Mouse (Mus musculus) liver, postnatal 0 days (tissue): Measurements from ENCODE around the gene Ppp1r9a.

Experiments
- CTCF ChIP-seq: sonication (generic); IDR thresholded peaks from 2 replicates; pipeline ENCODE4 v1.5.1; 2016; ENCODE audit warnings: antibody characterized with exemption, low read depth
- EP300 ChIP-seq: IDR thresholded peaks from 2 replicates; pipeline ENCODE4 v1.6.1; 2016; ENCODE audit warnings: antibody characterized with exemption, low read depth, mild to moderate bottlenecking

- no peak for TF ChIP-seq CTCF
- TF ChIP-seq EP300, result no peak
Measured at GRCm38 (mm10) chr6:4940639-4941038, 37.9 kb downstream of the Ppp1r9a start.
